Mouse (Mus musculus): ENCODE measurements around the gene Fbp2. TPM values are rescaled to one million over a fixed set of nuclear protein-coding genes. Genes with fewer than 3 reads are reported as not detected.
"Not testable (repeated sequence)": the region's sequence is repeated elsewhere in the genome, so short reads cannot be mapped to it uniquely, and the experiment has no call there.

The Fbp2 gene
- polyA plus RNA-seq, 1 experiment from 2014 or later = not detected

DNA sequence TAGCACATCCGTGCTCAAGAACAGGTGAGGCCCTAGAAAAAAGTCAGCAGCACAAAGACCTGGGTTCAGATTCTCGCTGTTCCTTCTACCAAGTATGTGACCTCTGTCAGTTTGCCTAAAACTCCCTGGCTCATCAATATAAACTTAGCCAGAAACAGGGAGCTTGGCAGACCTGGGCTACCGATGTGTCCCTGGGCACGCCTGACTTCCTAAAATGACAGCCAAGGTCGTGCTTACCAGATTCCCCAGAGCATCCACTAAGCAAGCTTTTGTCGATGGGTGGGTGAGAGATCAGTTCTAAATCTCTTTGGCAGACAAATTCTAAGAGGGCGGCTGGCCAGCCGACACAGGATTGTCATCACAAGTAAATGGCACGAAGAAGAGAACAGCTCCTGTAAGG, 23.1 kb upstream of the Fbp2 start:
- Histone ChIP-seq H3K4me3 (no peak overlapping the region), H3K4me1 (no peaks in the 10 kb centered on the region), H3K9me3 (no peaks in the 10 kb centered on the region), H3K36me3 (no peaks in the 10 kb centered on the region), H3K27ac (no peak overlapping the region), H3K27me3 (replicated peaks) (no peaks in the 10 kb centered on the region), H3K4me2 (replicated peaks) (no peak overlapping the region), H3K9ac (no peak overlapping the region)
- ATAC-seq (ENCODE audit: low FRiP score, low read depth) = no peak
- WGBS = 81% methylated on average over 9 of the region's 9 CpGs

DNA sequence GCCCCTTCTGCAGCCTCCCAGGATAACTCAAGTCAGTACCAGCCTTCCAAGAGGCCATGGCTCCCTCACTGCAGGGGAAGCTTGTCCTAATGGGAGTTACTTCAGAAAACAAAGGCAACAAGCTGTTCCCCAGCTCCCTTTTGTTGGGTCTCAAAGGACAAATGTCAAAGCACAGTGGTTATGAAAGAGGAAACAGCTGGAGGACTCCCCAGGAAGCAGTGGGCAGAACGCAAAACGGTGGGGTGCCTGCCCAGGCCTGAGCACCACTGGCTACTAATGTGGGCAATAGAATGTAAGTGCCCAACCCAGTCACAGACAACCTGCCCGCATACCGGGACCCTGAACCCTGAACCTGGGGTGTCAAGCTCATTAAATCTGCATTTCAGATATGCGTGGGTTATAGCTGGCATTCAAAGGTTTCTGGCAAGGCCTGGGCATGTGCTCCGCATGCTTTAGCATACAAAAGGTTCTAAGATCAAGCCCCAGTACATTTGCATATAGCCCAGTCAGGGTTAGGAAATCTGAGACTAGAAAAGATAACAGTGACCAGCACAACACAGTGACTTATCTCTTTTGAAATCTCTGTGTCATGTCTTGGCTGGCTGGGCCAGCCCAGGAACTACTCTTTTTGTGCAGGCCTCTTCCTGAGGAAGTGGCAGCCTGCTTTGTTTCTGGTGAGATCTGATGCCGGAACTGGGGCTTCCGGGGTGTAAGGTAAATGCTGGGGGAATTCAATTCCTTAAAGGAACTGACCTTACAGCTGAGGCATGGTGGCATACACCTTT, 21.8 kb upstream of the Fbp2 start:
- ATAC-seq (ENCODE audit: low FRiP score, low read depth) = no peak

GRCm38 (mm10) chr13:62879411-62879810, 21.2 kb upstream of the Fbp2 start:
- Histone ChIP-seq H3K4me2 (replicated peaks) (no peak overlapping the region), H3K9ac (no peak overlapping the region), H3K4me3 (no peak overlapping the region), H3K27ac (no peak overlapping the region), H3K36me3 (no peaks in the 10 kb centered on the region), H3K27me3 (replicated peaks) (no peaks in the 10 kb centered on the region), H3K4me1 (no peaks in the 10 kb centered on the region), H3K9me3 (no peaks in the 10 kb centered on the region)
- 27% methylated on average over 6 of the region's 6 CpGs for WGBS
- ATAC-seq (ENCODE audit: low FRiP score, low read depth) = no peak

More for the DNA sequence above, 21.8 kb upstream of the Fbp2 start:
- Histone ChIP-seq H3K4me3 (no peak overlapping the region), H3K36me3 (no peaks in the 10 kb centered on the region), H3K27me3 (replicated peaks) (no peaks in the 10 kb centered on the region), H3K4me1 (no peaks in the 10 kb centered on the region), H3K9ac (no peak overlapping the region), H3K9me3 (no peaks in the 10 kb centered on the region), H3K27ac (no peak overlapping the region), H3K4me2 (replicated peaks) (no peak overlapping the region)
- 24% methylated on average over 8 of the region's 8 CpGs for WGBS

DNA sequence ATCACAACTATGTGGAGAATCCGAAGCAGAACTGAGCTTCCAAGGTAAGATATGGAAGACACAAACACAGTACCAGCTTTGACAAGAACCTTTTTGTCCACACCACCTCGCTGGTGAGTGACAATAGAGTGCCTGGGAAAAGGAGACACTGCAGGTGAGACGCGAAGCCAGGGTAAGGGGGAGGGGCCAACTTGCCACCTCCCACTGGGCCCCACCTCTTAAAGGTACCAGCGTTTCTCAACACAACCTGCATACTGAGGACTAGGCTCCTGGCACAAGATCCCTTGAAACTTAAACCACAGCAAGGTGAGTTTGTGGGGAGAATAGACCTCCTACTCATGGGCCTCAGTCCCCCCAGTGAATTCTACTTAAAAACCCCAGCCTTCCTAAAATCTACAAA, 19.0 kb upstream of the Fbp2 start:
- no peak overlapping the region for H3K9ac ChIP-seq
- no peaks in the 10 kb centered on the region for H3K27me3 ChIP-seq (replicated peaks)
- no peak overlapping the region for H3K4me2 ChIP-seq (replicated peaks)
- no peaks in the 10 kb centered on the region for H3K36me3 ChIP-seq
- no peak overlapping the region for H3K4me3 ChIP-seq
- no peaks in the 10 kb centered on the region for H3K4me1 ChIP-seq
- 14% methylated on average over 5 of the region's 5 CpGs for WGBS
- no peak for ATAC-seq (ENCODE audit: low FRiP score, low read depth)
- H3K9me3 ChIP-seq = no peaks in the 10 kb centered on the region
- H3K27ac ChIP-seq = no peak overlapping the region

DNA sequence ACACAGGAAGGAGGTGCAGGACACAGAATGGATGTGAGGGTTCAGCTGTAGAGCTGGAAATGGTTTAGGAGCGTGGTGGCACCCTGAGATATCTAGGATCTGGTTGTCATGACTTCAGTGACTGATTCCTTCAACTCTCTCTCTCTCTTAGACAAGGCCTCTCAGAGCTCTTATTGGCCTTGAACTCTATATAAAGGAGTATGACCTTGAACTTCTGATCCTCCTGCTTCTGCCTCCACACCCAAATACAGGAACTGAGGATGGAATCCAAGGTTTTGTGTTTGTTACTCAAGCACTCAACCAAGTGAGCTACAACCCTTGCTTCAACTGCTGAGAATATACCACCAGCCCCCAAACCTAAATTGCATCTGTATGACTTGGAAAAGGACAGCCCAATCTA, 17.9 kb upstream of the Fbp2 start:
- Histone ChIP-seq H3K36me3 (no peaks in the 10 kb centered on the region), H3K27ac (no peak overlapping the region), H3K9me3 (no peaks in the 10 kb centered on the region), H3K4me2 (replicated peaks) (no peak overlapping the region), H3K27me3 (replicated peaks) (no peaks in the 10 kb centered on the region), H3K4me1 (no peaks in the 10 kb centered on the region), H3K9ac (no peak overlapping the region), H3K4me3 (no peak overlapping the region)
- WGBS = 81% methylated on average over 1 of the region's 1 CpGs
- ATAC-seq (ENCODE audit: low FRiP score, low read depth) = no peak

- Histone ChIP-seq H3K27me3 (replicated peaks) (no peaks in the 10 kb centered on the region), H3K36me3 (no peaks in the 10 kb centered on the region), H3K4me2 (replicated peaks) (no peak overlapping the region), H3K4me3 (no peak overlapping the region), H3K27ac (no peak overlapping the region), H3K9me3 (no peaks in the 10 kb centered on the region), H3K4me1 (no peaks in the 10 kb centered on the region), H3K9ac (no peak overlapping the region)
- no peak for ATAC-seq (ENCODE audit: low FRiP score, low read depth)
- WGBS = 74% methylated on average over 3 of the region's 3 CpGs
These were observed 14.0 kb upstream of the Fbp2 start for GRCm38 (mm10) chr13:62872252-62872651.

- H3K4me2 ChIP-seq (replicated peaks) = no peak overlapping the region
- WGBS = 70% methylated on average over 2 of the region's 2 CpGs
- H3K4me3 ChIP-seq = no peak overlapping the region
- no peak overlapping the region for H3K27ac ChIP-seq
- no peak for ATAC-seq (ENCODE audit: low FRiP score, low read depth)
- no peak overlapping the region for H3K9ac ChIP-seq
- H3K4me1 ChIP-seq = no peaks in the 10 kb centered on the region
- H3K36me3 ChIP-seq = no peaks in the 10 kb centered on the region
- H3K9me3 ChIP-seq = no peaks in the 10 kb centered on the region
- no peaks in the 10 kb centered on the region for H3K27me3 ChIP-seq (replicated peaks)
These were observed 12.4 kb upstream of the Fbp2 start for GRCm38 (mm10) chr13:62870605-62871004.

GRCm38 (mm10) chr13:62866817-62867216, 8.6 kb upstream of the Fbp2 start:
- WGBS = 70% methylated on average over 4 of the region's 4 CpGs
- H3K27ac ChIP-seq = no peak overlapping the region
- no peaks in the 10 kb centered on the region for H3K36me3 ChIP-seq
- ATAC-seq (ENCODE audit: low FRiP score, low read depth) = no peak
- H3K4me2 ChIP-seq (replicated peaks) = no peak overlapping the region
- H3K27me3 ChIP-seq (replicated peaks) = no peaks in the 10 kb centered on the region
- no peak overlapping the region for H3K9ac ChIP-seq
- H3K4me3 ChIP-seq = no peak overlapping the region
- H3K9me3 ChIP-seq = no peaks in the 10 kb centered on the region
- no peaks in the 10 kb centered on the region for H3K4me1 ChIP-seq

- Histone ChIP-seq H3K4me1 (no peaks in the 10 kb centered on the region), H3K4me2 (replicated peaks) (no peak overlapping the region), H3K9me3 (no peaks in the 10 kb centered on the region), H3K27ac (no peak overlapping the region), H3K4me3 (no peak overlapping the region), H3K27me3 (replicated peaks) (no peaks in the 10 kb centered on the region), H3K36me3 (no peaks in the 10 kb centered on the region), H3K9ac (no peak overlapping the region)
- no peak for ATAC-seq (ENCODE audit: low FRiP score, low read depth)
- WGBS = 67% methylated on average over 11 of the region's 11 CpGs
These were observed 7.6 kb upstream of the Fbp2 start for GRCm38 (mm10) chr13:62865651-62866315.

DNA sequence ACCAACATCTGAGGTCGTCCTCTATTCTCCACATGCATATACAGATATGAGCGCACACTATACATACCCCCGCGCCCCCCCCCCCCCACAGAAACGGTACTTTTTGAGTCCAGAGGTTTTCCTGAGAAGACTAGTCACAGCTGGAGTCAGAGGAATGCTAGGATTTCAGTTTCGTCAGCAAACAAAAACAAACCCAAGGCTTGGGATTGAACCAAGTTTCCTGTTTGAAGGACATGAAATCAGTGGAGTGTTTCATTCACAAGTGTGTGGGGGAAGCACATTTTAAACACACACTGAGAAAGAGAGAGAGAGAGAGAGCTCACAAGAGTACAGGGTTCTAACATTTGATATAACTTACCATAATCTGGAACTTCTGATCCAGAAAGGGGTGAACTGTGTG, 5.5 kb upstream of the Fbp2 start:
- Histone ChIP-seq H3K4me1 (no peaks in the 10 kb centered on the region), H3K4me3 (no peak overlapping the region), H3K9me3 (no peaks in the 10 kb centered on the region), H3K4me2 (replicated peaks) (no peak overlapping the region), H3K36me3 (no peaks in the 10 kb centered on the region), H3K27me3 (replicated peaks) (no peaks in the 10 kb centered on the region), H3K27ac (no peak overlapping the region), H3K9ac (no peak overlapping the region)
- ATAC-seq (ENCODE audit: low FRiP score, low read depth) = no peak
- WGBS = 74% methylated on average over 6 of the region's 6 CpGs

DNA sequence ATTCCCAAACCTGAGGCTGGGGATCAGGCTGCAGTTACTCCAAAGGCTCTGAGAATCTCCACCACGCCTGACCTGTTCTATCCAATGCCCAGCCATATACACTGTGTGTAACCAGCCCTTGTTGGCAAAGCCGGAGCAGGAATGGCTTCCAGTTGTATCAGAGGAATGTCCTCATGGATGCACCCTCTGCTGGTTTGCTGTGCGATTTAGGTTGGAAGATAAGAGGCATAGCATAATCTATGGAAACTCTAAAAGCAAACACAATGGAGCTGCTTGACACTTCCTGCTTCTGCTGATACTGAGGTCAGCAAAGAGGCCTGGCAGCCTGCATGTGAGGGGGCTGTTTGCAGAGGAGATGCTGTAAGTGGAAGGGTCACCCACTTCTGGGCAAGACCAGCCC, 4.7 kb upstream of the Fbp2 start:
- no peak overlapping the region for H3K9ac ChIP-seq
- H3K27me3 ChIP-seq (replicated peaks) = no peaks in the 10 kb centered on the region
- H3K36me3 ChIP-seq = no peaks in the 10 kb centered on the region
- H3K9me3 ChIP-seq = no peaks in the 10 kb centered on the region
- H3K4me2 ChIP-seq (replicated peaks) = no peak overlapping the region
- no peak for ATAC-seq (ENCODE audit: low FRiP score, low read depth)
- no peaks in the 10 kb centered on the region for H3K4me1 ChIP-seq
- no peak overlapping the region for H3K4me3 ChIP-seq
- H3K27ac ChIP-seq = no peak overlapping the region
- 84% methylated on average over 3 of the region's 3 CpGs for WGBS

DNA sequence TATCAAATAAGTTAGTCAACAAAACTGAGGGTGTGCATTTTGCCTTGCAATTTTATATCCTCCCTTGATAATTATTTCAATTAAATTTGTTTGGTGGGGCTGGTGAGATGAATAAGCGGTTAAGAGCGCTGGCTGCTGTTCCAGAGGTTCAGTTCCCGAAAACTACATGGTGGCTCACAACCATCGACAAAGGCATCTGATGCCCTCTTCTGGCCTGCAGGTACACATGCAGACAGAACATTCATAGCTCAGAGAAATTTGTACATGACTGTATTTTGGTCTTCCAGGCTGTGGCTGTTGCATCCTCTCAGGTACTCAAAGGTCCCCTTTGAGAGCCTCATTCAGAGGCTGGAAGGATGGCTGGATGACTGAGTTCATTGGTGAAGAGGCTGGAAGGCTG, 1.8 kb upstream of the Fbp2 start:
- H3K27me3 ChIP-seq (replicated peaks) = no peaks in the 10 kb centered on the region
- H3K9me3 ChIP-seq = no peaks in the 10 kb centered on the region
- H3K4me1 ChIP-seq = peaks cover 3% of the 10 kb centered on the region; the same call in 1 of the 2 replicates
- no peaks in the 10 kb centered on the region for H3K36me3 ChIP-seq
- no peak overlapping the region for H3K9ac ChIP-seq
- 90% methylated on average over 4 of the region's 4 CpGs for WGBS
- no peak overlapping the region for H3K27ac ChIP-seq
- no peak overlapping the region for H3K4me3 ChIP-seq
- no peak overlapping the region for H3K4me2 ChIP-seq (replicated peaks)
- no peak for ATAC-seq (ENCODE audit: low FRiP score, low read depth)

GRCm38 (mm10) chr13:62859251-62859650, 1.0 kb upstream of the Fbp2 start:
- not testable (repeated sequence) for H3K27me3 ChIP-seq (replicated peaks); ATAC-seq (ENCODE audit: low FRiP score, low read depth)
- 85% methylated on average over 10 of the region's 10 CpGs for WGBS

More at GRCm38 (mm10) chr13:62859251-62859650, 1.0 kb upstream of the Fbp2 start:
- H3K27ac ChIP-seq; H3K9ac ChIP-seq; H3K4me2 ChIP-seq (replicated peaks); H3K4me1 ChIP-seq; H3K4me3 ChIP-seq; H3K9me3 ChIP-seq; H3K36me3 ChIP-seq: not testable (repeated sequence)

All from neural tube, embryonic 12.5 days (tissue).